Mouse (Mus musculus) cortical plate, adult 2 months (tissue): Measurements from ENCODE around the gene Cdc34b. TPM values are rescaled to one million over a fixed set of nuclear protein-coding genes. Genes with fewer than 3 reads are reported as not detected.
A peak's percentile ranks its signal among the peaks of the same experiment; 100 is the strongest.

Source experiments
- H3K27ac ChIP-seq: fragments of 200-500 bp; 2 replicates; pipeline ENCODE4 v1.5.1; 2012; ENCODE audit warnings: low read length, control low read depth, inconsistent platforms; ENCODE audit not compliant: insufficient read depth
- H3K4me1 ChIP-seq: fragments of 200-500 bp; 2 replicates; pipeline ENCODE4 v1.6.1; 2011; ENCODE audit warnings: low read length; ENCODE audit not compliant: control insufficient read depth, insufficient read depth
- H3K4me3 ChIP-seq: fragments of 200-500 bp; 2 replicates; pipeline ENCODE4 v1.5.1; 2011; ENCODE audit warnings: mild to moderate bottlenecking, low read length, control low read depth; ENCODE audit not compliant: insufficient read depth
- CTCF ChIP-seq: fragments of 200-500 bp; IDR thresholded peaks from 2 replicates; pipeline ENCODE4 v1.5.1; 2011; ENCODE audit warnings: mild to moderate bottlenecking, control low read depth, low read length; ENCODE audit not compliant: insufficient read depth; ENCODE audit errors: extremely low read depth
- POLR2A ChIP-seq: fragments of 200-500 bp; IDR thresholded peaks from 2 replicates; pipeline ENCODE4 v1.6.1; 2011; ENCODE audit warnings: mild to moderate bottlenecking, low read length, control low read depth; ENCODE audit not compliant: insufficient read depth; ENCODE audit errors: extremely low read depth
- polyA plus RNA-seq: library from polyadenylated mRNA; depleted of rRNA; stranded (reverse); fragments of >200 nt; gene quantifications from 2 replicates; pipeline ENCODE4 v1.2.3, GENCODE M21; 2012

Gene Cdc34b
- polyA plus RNA-seq, 1 experiment = 0.13 TPM

- Histone ChIP-seq H3K27ac (no peak overlapping the region), H3K4me3 (no peak overlapping the region), H3K4me1 (no peaks in the 10 kb centered on the region)
- no peak for TF ChIP-seq CTCF
- no peak for TF ChIP-seq POLR2A
Observed at GRCm38 (mm10) chr11:94713246-94713860, 28.2 kb upstream of the Cdc34b start.

- TF ChIP-seq POLR2A = no peak
- TF ChIP-seq CTCF = no peak
- H3K4me1 ChIP-seq = no peaks in the 10 kb centered on the region
- H3K27ac ChIP-seq = no peak overlapping the region
- no peak overlapping the region for H3K4me3 ChIP-seq
Observed at GRCm38 (mm10) chr11:94715622-94716021, 26.0 kb upstream of the Cdc34b start.

GRCm38 (mm10) chr11:94716754-94717153 lies 24.8 kb upstream of the Cdc34b start:
- Histone ChIP-seq H3K4me3 (no peak overlapping the region; the same call in 1 of the 2 replicates), H3K27ac (no peak overlapping the region), H3K4me1 (no peaks in the 10 kb centered on the region)
- no peak for TF ChIP-seq POLR2A
- peak; percentile 44; the same call in 1 of the 2 replicates for TF ChIP-seq CTCF

- TF ChIP-seq CTCF (no peak), POLR2A (no peak)
- no peak overlapping the region for H3K27ac ChIP-seq
- H3K4me3 ChIP-seq = no peak overlapping the region
- no peaks in the 10 kb centered on the region for H3K4me1 ChIP-seq
Observed at GRCm38 (mm10) chr11:94717239-94717638, 24.3 kb upstream of the Cdc34b start.

GRCm38 (mm10) chr11:94718113-94718909 lies 23.3 kb upstream of the Cdc34b start:
- no peaks in the 10 kb centered on the region for H3K4me1 ChIP-seq
- TF ChIP-seq CTCF (no peak), POLR2A (no peak)
- no peak overlapping the region for H3K27ac ChIP-seq
- no peak overlapping the region for H3K4me3 ChIP-seq

GRCm38 (mm10) chr11:94719216-94719615 lies 22.4 kb upstream of the Cdc34b start:
- Histone ChIP-seq H3K4me1 (no peaks in the 10 kb centered on the region), H3K27ac (no peak overlapping the region), H3K4me3 (no peak overlapping the region)
- no peak for TF ChIP-seq POLR2A

- Histone ChIP-seq H3K4me3 (no peak overlapping the region), H3K27ac (no peak overlapping the region), H3K4me1 (no peaks in the 10 kb centered on the region)
- TF ChIP-seq CTCF = no peak
- no peak for TF ChIP-seq POLR2A
Observed at GRCm38 (mm10) chr11:94727306-94727705, 14.3 kb upstream of the Cdc34b start.

GRCm38 (mm10) chr11:94728545-94728944 lies 13.0 kb upstream of the Cdc34b start:
- Histone ChIP-seq H3K4me1 (no peaks in the 10 kb centered on the region), H3K27ac (no peak overlapping the region), H3K4me3 (no peak overlapping the region)
- TF ChIP-seq CTCF (no peak), POLR2A (no peak)

- Histone ChIP-seq H3K4me3 (no peak overlapping the region), H3K4me1 (no peaks in the 10 kb centered on the region), H3K27ac (no peak overlapping the region)
- TF ChIP-seq CTCF (no peak), POLR2A (no peak)
Observed at GRCm38 (mm10) chr11:94729565-94729964, 12.0 kb upstream of the Cdc34b start.

GRCm38 (mm10) chr11:94730261-94730660 lies 11.3 kb upstream of the Cdc34b start:
- H3K4me3 ChIP-seq = no peak overlapping the region
- peak; percentile 83 for TF ChIP-seq CTCF
- TF ChIP-seq POLR2A = no peak
- no peaks in the 10 kb centered on the region for H3K4me1 ChIP-seq
- H3K27ac ChIP-seq = no peak overlapping the region
